Mouse (Mus musculus) ES-Bruce4 (cell line): ENCODE measurements around the gene Nptn.

Source experiments
- CTCF ChIP-seq: IDR thresholded peaks from one replicate; pipeline ENCODE4 v1.8.1; 2011; ENCODE audit warnings: low read depth, low read length
- POLR2A ChIP-seq: IDR thresholded peaks from one replicate; pipeline ENCODE4 v1.8.1; 2011; ENCODE audit warnings: low read length; ENCODE audit not compliant: insufficient read depth

GRCm38 (mm10) chr9:58698486-58698885, 116.4 kb downstream of the Nptn start:
- TF ChIP-seq CTCF = no peak
- no peak for TF ChIP-seq POLR2A
